Comparison of ENCODE assay signal across 29 mouse cellular contexts in genomic region chr5:38333381-38333780, GRCm38 (mm10). TPM values are rescaled to one million over a fixed set of nuclear protein-coding genes. Genes with fewer than 3 reads are reported as not detected.
A peak's percentile ranks its signal among the peaks of the same experiment; 100 is the strongest.
DNase-seq lines count a peak whose midpoint lies in the region; TF ChIP-seq lines count a peak whose summit lies in the region.
"Had no signal": no experiment of that assay in that cellular context is flagged by ENCODE, and none has a peak within 500 bp of the region (broad histone marks: within the 10 kb centered on the region; RNA-seq: fewer than 3 reads in every experiment).

No protein-coding gene starts in this region.

- no peak overlapping the region for H3K4me3 ChIP-seq in left cerebral cortex, adult 2 months
- H3K4me3 ChIP-seq: embryonic facial prominence, embryonic 10.5 days; embryonic facial prominence, embryonic 13.5 days; erythroblast, embryonic 14.5 days; forebrain, embryonic 12.5 days; forebrain, embryonic 15.5 days; heart, embryonic 12.5 days; heart, embryonic 15.5 days; hindbrain, embryonic 10.5 days; hindbrain, embryonic 13.5 days; intestine, embryonic 15.5 days had no signal

- H3K36me3 ChIP-seq in splenic B cell, adult 2 months (ENCODE audit: control insufficient read depth, insufficient read depth, low read length, poor library complexity, severe bottlenecking): no peaks in the 10 kb centered on the region
- H3K36me3 ChIP-seq: embryonic facial prominence, embryonic 10.5 days; embryonic facial prominence, embryonic 13.5 days; forebrain, embryonic 12.5 days; forebrain, embryonic 15.5 days; heart, embryonic 12.5 days; heart, embryonic 15.5 days; hindbrain, embryonic 10.5 days; hindbrain, embryonic 13.5 days; intestine, embryonic 15.5 days had no signal

- DNase-seq in spleen, postnatal 36 days (ENCODE audit: low spot score in 2 of 2): peak; percentile 13 to 15
- DNase-seq in spleen, postnatal 10 days (ENCODE audit: low spot score in 2 of 2): no peak
- DNase-seq in B cell, adult 2 months: peak; percentile 2 to 7
- DNase-seq in splenic B cell, adult 2 months (ENCODE audit: low read depth, low spot score): peak; percentile 65
- DNase-seq in right cerebral cortex, postnatal 10 days (ENCODE audit: low spot score in 2 of 2): no peak
- DNase-seq in left cerebral cortex, adult 2 months (ENCODE audit: extremely low spot score in 1 of 2, low spot score in 2 of 2): no peak
- DNase-seq: adrenal gland, adult 8-10 months; adrenal gland, postnatal 25 days; cerebellum, adult 11-12 months; cerebellum, adult 8-10 months; cerebellum, postnatal 10 days; cerebellum, postnatal 36 days; embryo, embryonic 11 days; gastrocnemius, postnatal 25 days; heart, adult 18-20 months; heart, postnatal 10 days; heart, postnatal 36 days had no signal

- TF ChIP-seq CTCF in left cerebral cortex, adult 2 months (IDR thresholded peaks at IDR 0.05): no peak

- intact Hi-C loops in left cerebral cortex, adult 2 months (cut with DNase I): no loop called here

- H3K27ac ChIP-seq in left cerebral cortex, adult 2 months: no peak overlapping the region
- H3K27ac ChIP-seq: embryonic facial prominence, embryonic 10.5 days; embryonic facial prominence, embryonic 13.5 days; forebrain, embryonic 12.5 days; forebrain, embryonic 15.5 days; heart, embryonic 15.5 days; hindbrain, embryonic 10.5 days; hindbrain, embryonic 13.5 days; intestine, embryonic 15.5 days had no signal

- H3K27me3 ChIP-seq in splenic B cell, adult 2 months (ENCODE audit: control insufficient read depth, insufficient read depth, low read length, poor library complexity, severe bottlenecking): no peaks in the 10 kb centered on the region
- H3K27me3 ChIP-seq: embryonic facial prominence, embryonic 13.5 days; forebrain, embryonic 12.5 days; forebrain, embryonic 15.5 days; hindbrain, embryonic 13.5 days; intestine, embryonic 15.5 days had no signal

RNA-seq across cellular contexts. Expression of gene Drd5, which starts 14.2 kb away (rescaled TPM):
- 1 to 10 TPM; 1.4 to 2.0 TPM for total RNA-seq in left cerebral cortex, adult 2 months (2021)
- total RNA-seq: adrenal gland, adult 8-10 months; adrenal gland, postnatal 25 days; gastrocnemius, adult 8-10 months; gastrocnemius, postnatal 25 days; heart, adult 18-20 months; heart, postnatal 10 days; heart, postnatal 36 days; MEL had no signal

RNA-seq across cellular contexts. Expression of gene Otop1, which starts 57.6 kb away (rescaled TPM):
- not detected for total RNA-seq in left cerebral cortex, adult 2 months (2021)

Comparison
In these comparisons a context has a peak if more than half of its experiments do, and no peak if none do; other contexts are left out.
1. DNase-seq: peak in spleen, postnatal 36 days (2 of 2), B cell, adult 2 months (2 of 2) and splenic B cell, adult 2 months (single experiment); none in spleen, postnatal 10 days (0 of 2), right cerebral cortex, postnatal 10 days (0 of 2) and left cerebral cortex, adult 2 months (0 of 2).